Mouse (Mus musculus) stomach, postnatal 0 days (tissue): ENCODE results near the gene Otof.

Experiments used
- CTCF ChIP-seq: IDR thresholded peaks from 2 replicates; pipeline ENCODE4 v1.5.1; 2016; ENCODE audit warnings: antibody characterized with exemption, low read depth, mild to moderate bottlenecking, moderate library complexity
- EP300 ChIP-seq: optimal IDR thresholded peaks from 2 replicates; pipeline ENCODE3; 2016; ENCODE audit warnings: antibody characterized with exemption

- no peak for TF ChIP-seq CTCF
- TF ChIP-seq EP300, result no peak
Measured at GRCm38 (mm10) chr5:30490215-30490614, 28.5 kb upstream of the Otof start.
